Mouse (Mus musculus): ENCODE results near the gene Hoxa10. TPM values are rescaled to one million over a fixed set of nuclear protein-coding genes. Genes with fewer than 3 reads are reported as not detected.

Hoxa10 gene
- polyA plus RNA-seq, 1 experiment from 2014 or later = not detected

DNA sequence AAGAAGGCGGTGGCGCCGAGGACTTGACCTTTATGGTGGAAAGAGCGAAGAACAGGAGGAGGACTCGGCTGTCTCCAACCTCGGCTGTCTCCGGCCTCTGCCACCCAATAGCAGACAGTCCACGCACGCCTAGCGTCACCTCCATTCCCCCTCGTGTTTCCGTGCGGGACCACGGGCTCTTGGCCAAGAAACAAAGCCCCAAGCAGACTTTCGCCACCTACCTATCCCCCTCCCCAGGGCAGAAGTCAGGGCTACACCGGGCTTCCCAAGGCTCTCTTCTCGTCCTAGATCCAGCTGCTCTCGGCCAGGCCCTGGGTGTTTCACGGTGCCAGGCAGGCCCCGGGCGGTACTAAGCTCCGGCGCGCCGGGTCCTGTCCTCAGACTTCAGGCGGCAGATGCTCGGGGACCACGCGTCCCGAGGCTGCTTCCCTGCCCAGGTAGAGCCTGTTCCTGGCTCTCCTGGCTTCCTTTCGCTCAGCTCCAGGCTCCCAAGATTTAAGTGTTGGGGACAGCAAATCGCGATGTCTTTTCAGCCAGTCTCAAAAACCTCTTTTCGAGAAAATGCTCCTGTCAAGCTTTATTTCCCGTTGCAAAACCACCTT lies 12.2 kb upstream of the Hoxa10 start:
- WGBS = 2% methylated on average over 35 of the region's 35 CpGs
- H3K9me3 ChIP-seq (ENCODE audit: low read length) = no peaks in the 10 kb centered on the region
- H3K27ac ChIP-seq (ENCODE audit: low read length) = no peak overlapping the region
- H3K4me2 ChIP-seq (replicated peaks; ENCODE audit: low read depth, low read length) = no peak overlapping the region
- H3K9ac ChIP-seq (replicated peaks; ENCODE audit: low read depth) = no peak overlapping the region
- no peaks in the 10 kb centered on the region for H3K4me1 ChIP-seq (ENCODE audit: insufficient read depth, low read depth, low read length)
- TF ChIP-seq CTCF (IDR thresholded peaks at IDR 0.05) (no peak), EP300 (IDR thresholded peaks at IDR 0.05) (no peak)
- no peaks in the 10 kb centered on the region for H3K36me3 ChIP-seq (ENCODE audit: insufficient read depth, low read length)
- H3K27me3 ChIP-seq (replicated peaks; ENCODE audit: insufficient read depth, low read length) = peaks cover 88% of the 10 kb centered on the region
- no peak overlapping the region for H3K4me3 ChIP-seq (ENCODE audit: low read depth, low read length)
- ATAC-seq (no peak; the same call in 1 of the 2 replicates), DNase-seq (ENCODE audit: low spot score) (no peak)

DNA sequence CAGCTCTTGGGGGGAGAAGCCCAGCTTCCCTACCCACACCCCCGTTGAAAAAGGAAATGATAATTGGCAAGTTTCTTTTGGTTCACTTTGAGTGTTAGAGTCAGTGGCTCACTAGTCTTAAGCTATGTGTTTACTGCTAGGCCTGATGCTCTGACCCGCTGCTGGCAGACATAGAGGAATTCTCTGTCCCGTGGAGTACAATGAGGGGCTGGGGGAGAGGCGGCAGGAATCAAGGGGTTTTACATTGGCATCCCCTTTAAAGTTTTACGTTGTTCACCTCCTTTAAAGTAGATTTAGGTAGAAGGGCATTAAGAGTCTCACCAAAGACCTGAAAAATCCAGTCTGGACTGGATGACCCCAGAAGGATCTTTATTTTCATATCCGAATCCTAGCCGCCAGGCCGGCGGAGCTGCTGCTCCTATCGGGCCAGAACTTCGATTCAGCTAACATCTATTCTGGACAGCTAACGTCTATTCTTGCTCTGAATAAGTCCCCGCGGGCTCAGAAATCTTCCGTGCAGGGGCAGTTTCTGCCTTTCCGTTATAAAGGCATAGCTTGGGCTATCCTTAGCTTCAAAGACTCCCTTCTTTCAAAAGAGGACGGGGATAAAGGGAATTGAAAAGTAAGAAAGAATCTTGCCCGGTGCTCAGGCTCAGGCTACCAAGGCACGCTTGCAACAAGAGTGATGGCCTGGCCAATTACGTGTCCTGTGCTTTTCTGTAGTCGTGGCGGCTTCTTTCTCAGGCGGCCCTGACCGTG lies 11.5 kb upstream of the Hoxa10 start:
- peaks cover 86% of the 10 kb centered on the region for H3K27me3 ChIP-seq (replicated peaks; ENCODE audit: insufficient read depth, low read length)
- H3K9ac ChIP-seq (replicated peaks; ENCODE audit: low read depth) = no peak overlapping the region
- no peaks in the 10 kb centered on the region for H3K4me1 ChIP-seq (ENCODE audit: insufficient read depth, low read depth, low read length)
- H3K4me3 ChIP-seq (ENCODE audit: low read depth, low read length) = no peak overlapping the region
- DNase-seq (ENCODE audit: low spot score) (no peak), ATAC-seq (no peak)
- 6% methylated on average over 24 of the region's 24 CpGs for WGBS
- no peak overlapping the region for H3K4me2 ChIP-seq (replicated peaks; ENCODE audit: low read depth, low read length)
- no peak overlapping the region for H3K27ac ChIP-seq (ENCODE audit: low read length)
- no peak for TF ChIP-seq EP300 (IDR thresholded peaks at IDR 0.05)
- no peak for TF ChIP-seq CTCF (IDR thresholded peaks at IDR 0.05)
- H3K9me3 ChIP-seq (ENCODE audit: low read length) = no peaks in the 10 kb centered on the region
- no peaks in the 10 kb centered on the region for H3K36me3 ChIP-seq (ENCODE audit: insufficient read depth, low read length)

DNA sequence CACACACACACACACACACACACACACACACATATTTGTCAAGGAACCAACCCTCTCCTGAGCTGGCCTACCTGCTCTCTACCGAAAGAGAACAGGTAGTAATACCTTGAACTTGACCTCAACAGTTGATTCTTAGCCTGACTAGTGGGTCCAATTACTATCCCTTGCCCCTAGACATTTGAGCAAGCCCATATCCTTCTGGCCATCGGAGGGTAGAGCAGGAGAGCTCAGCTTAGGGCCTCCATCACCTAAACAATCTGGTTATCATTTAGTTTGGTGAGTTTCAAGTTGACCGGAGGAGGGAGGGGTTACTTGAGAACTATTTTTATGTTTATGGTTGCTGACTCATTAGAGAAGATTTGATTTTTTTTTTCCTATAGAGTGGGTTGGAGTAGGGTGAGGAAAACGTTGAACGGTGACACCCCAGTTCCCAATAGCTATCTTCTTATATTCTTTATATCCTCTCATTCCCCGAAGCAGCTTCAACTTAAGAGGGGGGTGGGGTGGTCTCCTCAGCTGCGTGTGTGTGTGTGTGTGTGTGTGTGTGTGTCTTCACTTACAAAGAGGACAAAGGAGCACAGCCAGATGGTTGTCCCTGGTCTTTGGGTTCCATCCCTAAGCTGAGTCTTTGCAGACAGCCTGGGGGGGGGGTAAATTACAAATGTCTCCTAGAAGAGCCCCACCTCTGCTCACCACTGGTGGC lies 10.7 kb upstream of the Hoxa10 start:
- H3K9ac ChIP-seq (replicated peaks; ENCODE audit: low read depth) = no peak overlapping the region
- TF ChIP-seq EP300 (IDR thresholded peaks at IDR 0.05) = no peak
- no peak for TF ChIP-seq CTCF (IDR thresholded peaks at IDR 0.05)
- H3K27ac ChIP-seq (ENCODE audit: low read length) = no peak overlapping the region
- H3K36me3 ChIP-seq (ENCODE audit: insufficient read depth, low read length) = no peaks in the 10 kb centered on the region
- no peaks in the 10 kb centered on the region for H3K4me1 ChIP-seq (ENCODE audit: insufficient read depth, low read depth, low read length)
- no peaks in the 10 kb centered on the region for H3K9me3 ChIP-seq (ENCODE audit: low read length)
- H3K4me2 ChIP-seq (replicated peaks; ENCODE audit: low read depth, low read length) = no peak overlapping the region
- no peak for ATAC-seq
- 12% methylated on average over 7 of the region's 7 CpGs for WGBS
- no peak overlapping the region for H3K4me3 ChIP-seq (ENCODE audit: low read depth, low read length)
- no peak for DNase-seq (ENCODE audit: low spot score)
- H3K27me3 ChIP-seq (replicated peaks; ENCODE audit: insufficient read depth, low read length) = peaks cover 86% of the 10 kb centered on the region

DNA sequence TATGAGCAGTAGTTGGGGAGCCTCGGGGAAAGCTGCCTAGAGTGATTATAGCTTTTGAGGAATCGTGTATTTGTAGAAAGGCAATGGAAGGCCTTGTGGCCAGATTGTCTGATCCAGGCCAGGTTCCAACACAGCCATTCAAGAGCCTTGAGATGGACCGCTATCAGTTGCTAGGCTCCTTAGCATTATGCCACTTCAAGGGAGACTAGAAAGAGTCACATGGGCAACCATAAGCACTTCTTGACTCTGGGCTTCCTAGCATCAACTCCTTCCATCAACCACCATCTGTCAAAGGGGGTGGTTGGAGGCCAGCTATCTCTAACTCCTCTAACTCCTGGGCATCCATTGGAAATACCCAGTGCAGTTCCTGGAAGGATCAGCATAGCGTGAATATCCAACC lies 9.2 kb upstream of the Hoxa10 start:
- Histone ChIP-seq H3K4me3 (ENCODE audit: low read depth, low read length) (no peak overlapping the region), H3K27ac (ENCODE audit: low read length) (no peak overlapping the region), H3K4me1 (ENCODE audit: insufficient read depth, low read depth, low read length) (no peaks in the 10 kb centered on the region), H3K9ac (replicated peaks; ENCODE audit: low read depth) (no peak overlapping the region), H3K4me2 (replicated peaks; ENCODE audit: low read depth, low read length) (no peak overlapping the region), H3K9me3 (ENCODE audit: low read length) (no peaks in the 10 kb centered on the region), H3K36me3 (ENCODE audit: insufficient read depth, low read length) (no peaks in the 10 kb centered on the region), H3K27me3 (replicated peaks; ENCODE audit: insufficient read depth, low read length) (peaks cover 88% of the 10 kb centered on the region)
- TF ChIP-seq CTCF (IDR thresholded peaks at IDR 0.05) (no peak), EP300 (IDR thresholded peaks at IDR 0.05) (no peak)
- DNase-seq (ENCODE audit: low spot score) (no peak), ATAC-seq (no peak)
- 4% methylated on average over 4 of the region's 4 CpGs for WGBS

DNA sequence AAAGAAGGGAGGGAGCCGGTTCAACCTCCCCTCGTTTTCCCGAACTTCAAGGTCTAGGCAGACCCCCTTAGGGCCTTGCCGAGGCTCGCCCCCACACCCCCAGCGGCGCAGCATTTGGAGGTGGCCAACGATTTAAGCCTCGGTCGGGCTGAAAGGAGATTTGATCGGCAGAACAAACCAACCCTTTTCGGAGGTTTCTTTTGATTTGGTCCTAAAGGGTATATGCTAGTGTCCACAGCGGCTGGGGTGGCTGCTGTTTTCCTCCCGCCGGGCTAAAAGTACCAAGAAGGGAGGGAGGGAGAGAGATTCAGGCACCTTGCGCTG lies 8.7 kb upstream of the Hoxa10 start:
- Histone ChIP-seq H3K27me3 (replicated peaks; ENCODE audit: insufficient read depth, low read length) (peaks cover 92% of the 10 kb centered on the region), H3K4me2 (replicated peaks; ENCODE audit: low read depth, low read length) (no peak overlapping the region), H3K4me1 (ENCODE audit: insufficient read depth, low read depth, low read length) (no peaks in the 10 kb centered on the region), H3K9ac (replicated peaks; ENCODE audit: low read depth) (no peak overlapping the region), H3K27ac (ENCODE audit: low read length) (no peak overlapping the region), H3K9me3 (ENCODE audit: low read length) (no peaks in the 10 kb centered on the region), H3K4me3 (ENCODE audit: low read depth, low read length) (no peak overlapping the region), H3K36me3 (ENCODE audit: insufficient read depth, low read length) (no peaks in the 10 kb centered on the region)
- WGBS = 2% methylated on average over 16 of the region's 16 CpGs
- no peak for TF ChIP-seq CTCF (IDR thresholded peaks at IDR 0.05)
- no peak for TF ChIP-seq EP300 (IDR thresholded peaks at IDR 0.05)
- ATAC-seq (no peak), DNase-seq (ENCODE audit: low spot score) (no peak)

DNA sequence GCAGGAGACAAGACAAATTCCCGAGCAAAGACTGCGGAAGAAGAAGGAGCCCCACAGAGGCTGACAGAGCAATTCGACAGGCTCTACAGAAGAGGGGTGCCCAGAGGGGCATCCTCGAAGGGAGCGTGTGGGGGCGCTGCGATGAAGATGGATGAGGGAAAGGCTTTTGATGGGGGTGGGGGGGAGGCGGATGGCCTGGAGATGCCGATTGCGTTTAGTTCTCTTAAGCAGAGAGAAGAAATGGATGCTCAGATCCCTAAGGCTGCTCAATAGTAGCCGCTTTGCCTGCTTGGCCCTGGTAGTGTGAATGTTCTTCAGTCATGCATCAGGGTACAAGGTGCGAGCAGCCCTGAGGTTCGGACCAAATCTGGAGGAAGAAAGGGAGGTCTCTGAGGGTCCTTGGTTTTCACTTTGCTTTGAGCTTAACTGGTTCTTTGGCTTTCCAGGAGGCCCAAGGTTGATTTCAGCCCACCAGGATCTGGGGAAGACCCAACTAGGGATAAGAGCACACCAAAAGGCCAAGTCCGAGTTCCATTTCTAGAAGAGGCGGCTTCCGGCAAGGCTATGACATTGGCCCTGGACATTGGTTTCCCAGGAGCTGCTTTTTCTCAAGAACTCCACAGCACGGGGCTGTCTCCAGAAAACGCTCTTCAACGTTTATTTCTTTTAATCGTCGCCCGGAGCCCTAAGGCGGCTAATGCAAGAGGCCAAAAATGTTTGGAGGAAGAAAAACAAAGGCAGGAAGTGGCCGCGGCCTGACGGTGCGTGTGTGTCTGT lies 8.2 kb upstream of the Hoxa10 start:
- no peaks in the 10 kb centered on the region for H3K4me1 ChIP-seq (ENCODE audit: insufficient read depth, low read depth, low read length)
- H3K9me3 ChIP-seq (ENCODE audit: low read length) = no peaks in the 10 kb centered on the region
- no peak overlapping the region for H3K27ac ChIP-seq (ENCODE audit: low read length)
- ATAC-seq = no peak
- H3K36me3 ChIP-seq (ENCODE audit: insufficient read depth, low read length) = no peaks in the 10 kb centered on the region
- 2% methylated on average over 24 of the region's 27 CpGs for WGBS
- H3K9ac ChIP-seq (replicated peaks; ENCODE audit: low read depth) = no peak overlapping the region
- no peak overlapping the region for H3K4me2 ChIP-seq (replicated peaks; ENCODE audit: low read depth, low read length)
- no peak for DNase-seq (ENCODE audit: low spot score)
- H3K4me3 ChIP-seq (ENCODE audit: low read depth, low read length) = no peak overlapping the region
- TF ChIP-seq CTCF (IDR thresholded peaks at IDR 0.05) (no peak), EP300 (IDR thresholded peaks at IDR 0.05) (no peak)
- H3K27me3 ChIP-seq (replicated peaks; ENCODE audit: insufficient read depth, low read length) = peaks cover 93% of the 10 kb centered on the region
